Mouse (Mus musculus) liver, embryonic 14.5 days (tissue): Measurements from ENCODE around the gene Cep170. TPM values are rescaled to one million over a fixed set of nuclear protein-coding genes. Genes with fewer than 3 reads are reported as not detected.

Experiments used
- ATAC-seq: fragments of 200-750 bp; cut with Nextera tagmentation; 2 replicates; pipeline ENCODE4 v1.8.0; 2017; ENCODE audit warnings: moderate number of reproducible peaks, mild to moderate bottlenecking, moderate library complexity; ENCODE audit not compliant: insufficient read depth
- DNase-seq, 3 experiments: peaks; one replicate each; pipeline ENCODE4 v3.0.0-alpha.2; 2012 to 2013; ENCODE audit warnings: low read depth in 3 of 3, low spot score in 3 of 3
- H3K27ac ChIP-seq: fragments of 300-500 bp; sonication (generic); 2 replicates; pipeline ENCODE4 v1.5.1; 2014; ENCODE audit warnings: moderate library complexity, mild to moderate bottlenecking, control low read depth, inconsistent platforms
- H3K27me3 ChIP-seq: fragments of 300-500 bp; sonication (generic); 2 replicates; pipeline ENCODE4 v1.6.1; 2014; ENCODE audit warnings: mild to moderate bottlenecking, low read length, moderate library complexity; ENCODE audit not compliant: control insufficient read depth, insufficient read depth
- H3K36me3 ChIP-seq: fragments of 300-500 bp; sonication (generic); replicated peaks from 2 replicates; pipeline ENCODE4 v1.6.1; 2014; ENCODE audit warnings: low read depth; ENCODE audit not compliant: control insufficient read depth, insufficient read depth
- H3K4me1 ChIP-seq, 2 experiments: fragments of 200-500 bp in 1 of 2; fragments of 300-500 bp in 1 of 2; sonication (generic) in 1 of 2; replicated peaks; 2 replicates each; pipeline ENCODE4 v1.6.1; 2012 to 2014; ENCODE audit warnings: antibody characterized with exemption in 1 of 2, inconsistent platforms in 1 of 2, low read length in 1 of 2; ENCODE audit not compliant: control insufficient read depth in 2 of 2, insufficient read depth in 2 of 2
- H3K4me2 ChIP-seq: fragments of 300-500 bp; sonication (generic); 2 replicates; pipeline ENCODE4 v1.6.1; 2014; ENCODE audit warnings: low read depth, mild to moderate bottlenecking, control low read depth, moderate library complexity
- H3K4me3 ChIP-seq, 2 experiments: fragments of 200-500 bp in 1 of 2; fragments of 300-500 bp in 1 of 2; sonication (generic) in 1 of 2; 2 replicates each; pipeline ENCODE4 v1.5.1; 2012 to 2014; ENCODE audit warnings: low read depth in 2 of 2, low read length in 2 of 2, mild to moderate bottlenecking in 2 of 2, control low read depth in 1 of 2, inconsistent platforms in 1 of 2, moderate library complexity in 1 of 2; ENCODE audit not compliant: insufficient read depth in 1 of 2
- H3K9ac ChIP-seq: fragments of 300-500 bp; sonication (generic); replicated peaks from 2 replicates; pipeline ENCODE4 v1.6.1; 2014; ENCODE audit warnings: mild to moderate bottlenecking, control low read depth, moderate library complexity
- H3K9me3 ChIP-seq: fragments of 300-500 bp; sonication (generic); 2 replicates; pipeline ENCODE4 v1.6.1; 2016; ENCODE audit warnings: low read length, mixed read lengths; ENCODE audit not compliant: control insufficient read depth
- CTCF ChIP-seq: IDR thresholded peaks from 2 replicates; pipeline ENCODE4 v1.5.1; 2016; ENCODE audit warnings: antibody characterized with exemption, low read depth, control low read depth
- EP300 ChIP-seq: IDR thresholded peaks from 2 replicates; pipeline ENCODE4 v1.6.1; 2016; ENCODE audit warnings: antibody characterized with exemption, low read depth
- WGBS: fragments of 180-500 bp; shearing (Covaris S2); extraction: QIAGEN DNeasy Blood & Tissue Kit; methylation state at CpG from one replicate; pipeline ENCODE4 v1.1.7; 2014; ENCODE audit not compliant: insufficient replicate concordance; 5-methylcytosine and 5-hydroxymethylcytosine counted together
- polyA plus RNA-seq, 2 experiments: library from polyadenylated mRNA; depleted of rRNA in 1 of 2; stranded (reverse) in 1 of 2; unstranded in 1 of 2; fragments of >200 nt; fragmentation: Nextera tagmentation in 1 of 2; extraction: Ambion mirVana in 1 of 2; gene quantifications; 2 replicates each; pipeline versions ENCODE4 v1.2.1 to v1.2.3; 2012 to 2014

Gene Cep170
- 4.0 and 5.2 TPM in 2 replicates for polyA plus RNA-seq (2012; rRNA removed)
- 5.5 and 8.9 TPM in 2 replicates for polyA plus RNA-seq (2014; fragmentation: Nextera tagmentation; extraction: Ambion mirVana)

DNA sequence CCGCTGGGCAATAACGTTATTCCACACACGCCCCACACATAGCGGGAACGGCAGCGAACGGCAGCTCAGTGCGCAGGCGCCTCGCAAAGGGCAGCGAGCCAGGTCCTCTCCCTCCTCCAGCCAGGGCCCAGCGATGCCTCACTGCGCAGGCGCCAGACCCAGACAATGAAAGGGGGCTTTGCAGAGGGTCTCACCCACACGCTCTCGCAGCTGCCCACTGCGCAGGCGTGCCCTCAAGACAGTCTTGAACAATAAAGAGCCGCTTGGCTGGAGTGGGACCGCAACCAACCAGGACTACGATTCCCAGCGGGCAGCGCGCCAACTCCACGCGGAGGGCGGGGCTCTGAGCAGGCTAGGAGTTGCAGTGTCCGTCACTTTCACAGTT, at the start of gene Cep170:
TSS of gene Cep170 (minus strand) at position 32 of the 385 bp plus-strand sequence.
- DNase-seq (peak; percentile 67 to 77 (median 68)), ATAC-seq (peak; percentile 83)
- H3K27ac ChIP-seq = peak within 1 kb of the TSS; percentile 97
- peaks cover 14 to 20% of the 10 kb centered on the region in 2 experiments for H3K4me1 ChIP-seq
- H3K36me3 ChIP-seq = no peaks in the 10 kb centered on the region
- TF ChIP-seq CTCF (no peak), EP300 (no peak)
- peak within 1 kb of the TSS; percentile 80 to 91 for H3K4me3 ChIP-seq
- no peaks in the 10 kb centered on the region for H3K9me3 ChIP-seq
- no peaks in the 10 kb centered on the region for H3K27me3 ChIP-seq
- peak within 1 kb of the TSS; percentile 84 for H3K4me2 ChIP-seq
- peak within 1 kb of the TSS; percentile 90 for H3K9ac ChIP-seq
- WGBS = under 1% methylated on average over 28 of the region's 28 CpGs

DNA sequence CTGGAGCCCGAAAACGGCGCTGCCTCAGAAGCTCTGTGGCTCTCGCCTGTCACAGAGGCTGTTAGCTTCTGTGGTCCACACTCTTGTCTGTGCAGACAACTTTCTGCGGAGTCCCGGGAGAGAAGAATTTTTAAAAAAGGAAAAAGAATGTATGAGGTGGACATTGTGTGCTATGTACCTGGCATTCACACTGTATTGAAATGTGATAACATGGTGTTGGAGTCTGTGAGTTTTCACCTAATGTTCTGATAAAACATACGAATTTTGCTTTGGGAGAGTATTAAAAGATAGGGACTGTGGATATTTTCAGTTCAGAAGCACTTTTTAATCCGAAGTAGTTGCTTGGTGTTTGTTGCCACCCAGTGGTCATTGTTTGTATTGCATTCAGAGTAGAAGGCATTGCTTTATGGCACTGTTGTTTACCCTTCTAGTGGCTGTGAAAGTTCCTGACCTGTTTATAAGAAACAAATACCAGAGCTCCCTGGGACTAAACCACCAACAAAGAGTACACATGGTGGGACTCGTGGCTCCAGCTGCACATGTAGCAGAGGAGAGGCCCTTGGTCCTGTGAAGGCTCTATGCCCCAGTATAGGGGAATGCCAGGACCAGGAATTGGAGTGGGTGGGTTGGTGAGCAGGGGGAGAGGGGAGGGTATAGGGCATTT, 48.2 kb upstream of the Cep170 start:
- Histone ChIP-seq H3K4me1 (no peaks in the 10 kb centered on the region), H3K36me3 (no peaks in the 10 kb centered on the region), H3K27me3 (no peaks in the 10 kb centered on the region), H3K4me3 (no peak overlapping the region), H3K9me3 (no peaks in the 10 kb centered on the region), H3K4me2 (no peak overlapping the region), H3K9ac (no peak overlapping the region), H3K27ac (no peak overlapping the region)
- DNase-seq (peak; percentile 49 to 52 (median 49)), ATAC-seq (peak; percentile 26; the same call in 1 of the 2 replicates)
- peak; percentile 73 for TF ChIP-seq CTCF
- TF ChIP-seq EP300 = no peak
- WGBS = 51% methylated on average over 9 of the region's 9 CpGs

DNA sequence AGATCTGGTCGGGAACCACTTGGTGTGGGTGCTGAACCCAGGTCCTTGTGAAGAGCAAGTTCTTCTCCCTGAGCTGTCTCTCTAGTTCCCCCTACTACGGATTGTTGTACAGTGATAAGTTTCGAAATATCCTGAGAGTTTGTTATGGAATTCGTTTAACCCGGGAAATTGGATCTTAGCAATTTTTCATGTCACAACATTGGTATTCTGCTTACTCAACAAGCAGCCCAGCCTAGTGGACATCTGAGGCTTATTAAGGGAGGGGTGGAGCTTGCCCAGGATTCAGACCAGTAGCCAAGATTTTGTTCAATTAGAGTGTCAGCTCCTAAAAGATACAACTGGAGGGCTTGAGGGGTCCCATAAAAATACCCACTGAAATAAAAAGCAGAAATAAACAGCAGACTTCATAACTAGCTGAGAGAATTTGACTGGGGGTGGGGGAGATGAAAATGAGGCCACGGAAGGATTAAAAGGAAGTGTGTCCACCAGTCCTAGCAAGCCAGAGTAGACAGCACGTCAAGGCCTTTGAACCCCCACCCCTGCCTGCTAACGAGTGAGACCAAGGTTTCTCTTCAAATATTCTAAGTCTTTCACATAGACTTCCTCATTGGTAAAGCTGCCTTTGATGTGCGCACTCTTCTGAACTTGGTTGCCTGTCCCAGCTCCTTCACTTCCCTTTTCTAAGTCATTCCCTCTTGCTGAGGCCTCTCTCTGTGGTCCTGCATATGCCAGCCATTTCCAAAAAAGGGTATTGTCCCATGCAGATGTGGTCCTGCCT, 39.1 kb upstream of the Cep170 start:
- no peak for ATAC-seq
- no peak for TF ChIP-seq CTCF
- TF ChIP-seq EP300 = no peak
- Histone ChIP-seq H3K9ac (no peak overlapping the region), H3K36me3 (no peaks in the 10 kb centered on the region), H3K4me3 (no peak overlapping the region), H3K4me2 (no peak overlapping the region), H3K27me3 (no peaks in the 10 kb centered on the region), H3K27ac (no peak overlapping the region), H3K9me3 (no peaks in the 10 kb centered on the region), H3K4me1 (no peaks in the 10 kb centered on the region)
- WGBS = 55% methylated on average over 9 of the region's 9 CpGs
- no peak for DNase-seq

GRCm38 (mm10) chr1:176851401-176851800, 37.5 kb upstream of the Cep170 start:
- H3K9me3 ChIP-seq = no peaks in the 10 kb centered on the region
- H3K27ac ChIP-seq = no peak overlapping the region
- no peak for ATAC-seq
- H3K4me1 ChIP-seq = no peaks in the 10 kb centered on the region
- H3K9ac ChIP-seq = no peak overlapping the region
- 82% methylated on average over 7 of the region's 7 CpGs for WGBS
- no peak for TF ChIP-seq EP300
- TF ChIP-seq CTCF = no peak
- H3K4me2 ChIP-seq = no peak overlapping the region
- H3K4me3 ChIP-seq = no peak overlapping the region
- H3K27me3 ChIP-seq = no peaks in the 10 kb centered on the region
- DNase-seq = no peak
- H3K36me3 ChIP-seq = no peaks in the 10 kb centered on the region

DNA sequence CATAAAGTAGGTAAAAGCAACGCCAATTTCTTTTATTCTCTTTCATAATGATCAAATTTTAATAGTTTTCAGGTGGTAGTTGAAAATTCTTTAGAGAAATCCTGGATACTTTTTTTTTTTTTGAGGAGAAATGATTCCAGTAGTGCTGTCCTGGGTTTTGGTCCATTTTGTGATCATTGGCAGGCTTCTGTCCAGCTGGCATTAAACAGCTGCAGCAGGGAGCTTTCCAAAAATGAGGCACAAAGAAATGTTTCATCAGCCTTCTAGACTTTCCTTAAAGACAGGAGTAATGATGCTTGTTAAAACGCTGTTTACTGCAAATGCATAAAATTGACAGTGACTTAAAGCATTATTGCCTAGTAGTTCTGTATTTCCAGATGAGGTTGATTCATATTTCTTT, 35.5 kb upstream of the Cep170 start:
- Histone ChIP-seq H3K4me1 (no peaks in the 10 kb centered on the region), H3K4me3 (no peak overlapping the region), H3K36me3 (no peaks in the 10 kb centered on the region), H3K9me3 (no peaks in the 10 kb centered on the region), H3K4me2 (no peak overlapping the region), H3K27me3 (no peaks in the 10 kb centered on the region), H3K27ac (no peak overlapping the region), H3K9ac (no peak overlapping the region)
- DNase-seq (no peak), ATAC-seq (no peak)
- TF ChIP-seq EP300 = no peak
- no peak for TF ChIP-seq CTCF
- 67% methylated on average over 2 of the region's 2 CpGs for WGBS
